Mouse (Mus musculus): ENCODE measurements around the gene Ptgr1. TPM values are rescaled to one million over a fixed set of nuclear protein-coding genes. Genes with fewer than 3 reads are reported as not detected.

Gene Ptgr1
- polyA plus RNA-seq, 1 experiment from 2014 or later, result 17.0 TPM

DNA sequence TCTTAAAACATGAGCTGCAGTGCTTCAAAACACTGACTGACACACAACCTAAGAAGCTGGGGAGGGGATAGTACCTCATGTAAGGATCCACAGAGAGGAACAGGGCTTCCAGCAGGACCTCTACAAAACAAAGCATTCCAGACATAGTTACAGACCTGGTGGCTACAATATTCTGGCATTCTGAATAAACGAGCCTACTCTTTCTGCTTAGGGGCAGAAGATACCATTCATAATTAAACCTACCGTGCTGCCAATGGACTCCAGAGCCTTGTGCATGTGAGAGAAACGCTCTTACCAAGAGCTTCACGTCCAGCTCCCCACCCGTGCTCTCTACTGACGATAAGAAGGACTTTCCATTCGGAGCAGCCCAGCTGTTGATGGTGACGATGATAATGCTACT, 4.1 kb downstream of the Ptgr1 start:
- H3K4me3 ChIP-seq, result no peak overlapping the region
- peaks cover 14% of the 10 kb centered on the region; the same call in 1 of the 2 replicates for H3K4me1 ChIP-seq
- no peaks in the 10 kb centered on the region for H3K9me3 ChIP-seq
- H3K27me3 ChIP-seq (ENCODE audit: insufficient read depth, poor library complexity, severe bottlenecking), result no peaks in the 10 kb centered on the region
- no peak overlapping the region for H3K27ac ChIP-seq
- WGBS, result 80% methylated on average over 8 of the region's 8 CpGs
- no peaks in the 10 kb centered on the region for H3K36me3 ChIP-seq
- DNase-seq (ENCODE audit: low spot score), result no peak

- peak; percentile 59 for DNase-seq (ENCODE audit: low spot score)
- Histone ChIP-seq H3K9me3 (no peaks in the 10 kb centered on the region), H3K27me3 (ENCODE audit: insufficient read depth, poor library complexity, severe bottlenecking) (no peaks in the 10 kb centered on the region), H3K4me3 (no peak overlapping the region), H3K4me1 (peaks cover 5% of the 10 kb centered on the region; the same call in 1 of the 2 replicates), H3K27ac (no peak overlapping the region), H3K36me3 (no peaks in the 10 kb centered on the region)
- WGBS, result 79% methylated on average over 6 of the region's 6 CpGs
Measured at GRCm38 (mm10) chr4:58981421-58981820, 5.5 kb downstream of the Ptgr1 start.

DNA sequence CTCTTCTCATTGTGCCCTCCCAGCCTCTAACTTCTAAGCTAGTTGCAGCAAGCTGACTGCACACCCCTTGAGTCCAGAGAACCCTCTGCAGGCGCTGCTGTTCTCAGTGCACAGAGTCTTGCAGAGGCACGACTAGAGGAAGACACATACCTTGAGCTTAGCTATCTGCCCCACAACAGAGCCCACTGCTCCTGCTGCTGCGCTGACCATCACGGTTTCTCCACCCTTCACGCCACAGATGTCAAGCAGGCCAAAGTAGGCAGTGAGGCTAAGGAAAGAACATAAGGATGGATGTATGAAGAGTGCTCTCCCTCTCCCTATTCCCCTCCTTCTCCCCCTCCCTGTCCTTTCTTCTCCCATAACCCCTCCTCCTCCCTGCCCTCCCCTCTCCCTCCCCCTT, 11.2 kb downstream of the Ptgr1 start:
- Histone ChIP-seq H3K27me3 (ENCODE audit: insufficient read depth, poor library complexity, severe bottlenecking) (no peaks in the 10 kb centered on the region), H3K27ac (no peak overlapping the region), H3K36me3 (peaks cover 9% of the 10 kb centered on the region; the same call in 1 of the 2 replicates), H3K4me1 (no peaks in the 10 kb centered on the region), H3K4me3 (no peak overlapping the region), H3K9me3 (no peaks in the 10 kb centered on the region)
- peak; percentile 62 for DNase-seq (ENCODE audit: low spot score)
- WGBS, result 79% methylated on average over 5 of the region's 5 CpGs

DNA sequence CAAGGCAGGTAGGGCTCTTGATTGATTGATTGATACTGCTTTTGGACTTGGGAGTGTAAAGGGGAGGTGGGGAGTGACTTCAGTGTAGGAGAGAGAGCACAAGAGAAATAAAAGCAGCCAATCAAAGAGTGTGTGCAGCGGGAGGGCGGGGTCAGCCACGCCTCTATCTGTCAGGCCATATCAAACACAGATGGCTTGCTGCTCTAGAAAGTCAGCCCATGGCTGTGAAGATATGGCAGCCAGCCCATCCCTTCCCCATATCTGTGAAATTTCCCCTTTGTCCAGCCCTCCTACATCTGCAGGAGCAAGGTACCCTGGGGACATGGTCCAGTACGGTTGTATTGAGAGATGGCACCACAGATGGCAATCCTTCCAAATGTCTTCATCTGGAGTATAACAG, 16.2 kb downstream of the Ptgr1 start:
- DNase-seq (ENCODE audit: low spot score), result peak; percentile 74
- Histone ChIP-seq H3K27ac (no peak overlapping the region), H3K9me3 (no peaks in the 10 kb centered on the region), H3K4me3 (no peak overlapping the region), H3K27me3 (ENCODE audit: insufficient read depth, poor library complexity, severe bottlenecking) (no peaks in the 10 kb centered on the region), H3K4me1 (no peaks in the 10 kb centered on the region), H3K36me3 (peaks cover 10% of the 10 kb centered on the region; the same call in 1 of the 2 replicates)
- 70% methylated on average over 4 of the region's 4 CpGs for WGBS

DNA sequence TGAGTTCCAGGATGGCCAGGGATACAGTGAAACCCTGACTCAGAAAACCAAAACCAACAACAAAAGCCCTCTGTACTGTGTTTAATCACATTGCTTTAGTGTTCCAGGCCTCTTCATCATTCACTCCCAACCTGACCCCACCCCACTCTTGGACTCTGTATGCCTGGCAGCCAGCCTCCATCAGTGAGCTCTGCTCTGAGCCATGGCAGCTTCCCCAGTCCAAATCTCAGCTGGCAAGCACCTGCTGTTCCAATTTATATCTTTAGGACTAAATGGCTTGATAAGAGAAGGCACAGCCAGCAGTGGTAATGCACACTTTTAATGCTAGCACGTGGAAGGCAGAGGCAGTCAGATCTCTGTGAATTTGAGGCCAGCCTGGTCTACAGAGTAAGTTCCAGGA, 21.8 kb downstream of the Ptgr1 start:
- Histone ChIP-seq H3K4me3 (no peak overlapping the region), H3K4me1 (no peaks in the 10 kb centered on the region), H3K36me3 (no peaks in the 10 kb centered on the region), H3K9me3 (no peaks in the 10 kb centered on the region), H3K27ac (no peak overlapping the region), H3K27me3 (ENCODE audit: insufficient read depth, poor library complexity, severe bottlenecking) (no peaks in the 10 kb centered on the region)
- WGBS, result 83% methylated on average over 1 of the region's 1 CpGs
- DNase-seq (ENCODE audit: low spot score), result no peak

GRCm38 (mm10) chr4:58963271-58963670, 23.6 kb downstream of the Ptgr1 start:
- H3K27me3 ChIP-seq (ENCODE audit: insufficient read depth, poor library complexity, severe bottlenecking), result no peaks in the 10 kb centered on the region
- DNase-seq (ENCODE audit: low spot score), result no peak
- H3K4me3 ChIP-seq, result no peak overlapping the region
- H3K4me1 ChIP-seq, result no peaks in the 10 kb centered on the region
- no peaks in the 10 kb centered on the region for H3K9me3 ChIP-seq
- H3K27ac ChIP-seq, result no peak overlapping the region
- WGBS, result 82% methylated on average over 4 of the region's 4 CpGs
- no peaks in the 10 kb centered on the region for H3K36me3 ChIP-seq

- Histone ChIP-seq H3K9me3 (no peaks in the 10 kb centered on the region), H3K4me1 (no peaks in the 10 kb centered on the region), H3K27me3 (ENCODE audit: insufficient read depth, poor library complexity, severe bottlenecking) (no peaks in the 10 kb centered on the region), H3K36me3 (no peaks in the 10 kb centered on the region), H3K27ac (no peak overlapping the region), H3K4me3 (no peak overlapping the region)
- WGBS, result 87% methylated on average over 15 of the region's 15 CpGs
- no peak for DNase-seq (ENCODE audit: low spot score)
Measured at GRCm38 (mm10) chr4:58961719-58962118, 25.2 kb downstream of the Ptgr1 start.

- no peak overlapping the region for H3K4me3 ChIP-seq
- H3K4me1 ChIP-seq, result no peaks in the 10 kb centered on the region
- WGBS, result 86% methylated on average over 11 of the region's 11 CpGs
- H3K27ac ChIP-seq, result no peak overlapping the region
- no peaks in the 10 kb centered on the region for H3K9me3 ChIP-seq
- no peaks in the 10 kb centered on the region for H3K36me3 ChIP-seq
- DNase-seq (ENCODE audit: low spot score), result peak; percentile 68
- H3K27me3 ChIP-seq (ENCODE audit: insufficient read depth, poor library complexity, severe bottlenecking), result no peaks in the 10 kb centered on the region
Measured at GRCm38 (mm10) chr4:58952630-58953029, 34.3 kb downstream of the Ptgr1 start.

- peak; percentile 56 for DNase-seq (ENCODE audit: low spot score)
- Histone ChIP-seq H3K4me3 (no peak overlapping the region), H3K27me3 (ENCODE audit: insufficient read depth, poor library complexity, severe bottlenecking) (peaks cover 26% of the 10 kb centered on the region), H3K9me3 (no peaks in the 10 kb centered on the region), H3K36me3 (no peaks in the 10 kb centered on the region), H3K27ac (no peak overlapping the region), H3K4me1 (peaks cover 4% of the 10 kb centered on the region; the same call in 1 of the 2 replicates)
- 76% methylated on average over 4 of the region's 4 CpGs for WGBS
Measured at GRCm38 (mm10) chr4:58948391-58948790, 38.5 kb downstream of the Ptgr1 start.

GRCm38 (mm10) chr4:58944695-58945094, 42.2 kb downstream of the Ptgr1 start:
- Histone ChIP-seq H3K4me3 (no peak overlapping the region), H3K27ac (no peak overlapping the region), H3K27me3 (ENCODE audit: insufficient read depth, poor library complexity, severe bottlenecking) (peaks cover 33% of the 10 kb centered on the region), H3K9me3 (no peaks in the 10 kb centered on the region), H3K4me1 (peaks cover 10% of the 10 kb centered on the region; the same call in 1 of the 2 replicates), H3K36me3 (no peaks in the 10 kb centered on the region)
- 65% methylated on average over 5 of the region's 5 CpGs for WGBS
- no peak for DNase-seq (ENCODE audit: low spot score)

- Histone ChIP-seq H3K27ac (no peak overlapping the region), H3K9me3 (no peaks in the 10 kb centered on the region), H3K27me3 (ENCODE audit: insufficient read depth, poor library complexity, severe bottlenecking) (peaks cover 33% of the 10 kb centered on the region), H3K4me1 (peaks cover 10% of the 10 kb centered on the region; the same call in 1 of the 2 replicates), H3K4me3 (peak overlapping the region; percentile 80), H3K36me3 (no peaks in the 10 kb centered on the region)
- no peak for DNase-seq (ENCODE audit: low spot score)
- WGBS, result 24% methylated on average over 6 of the region's 6 CpGs
Measured at GRCm38 (mm10) chr4:58944206-58944553, 42.7 kb downstream of the Ptgr1 start.

- Histone ChIP-seq H3K36me3 (no peaks in the 10 kb centered on the region), H3K9me3 (no peaks in the 10 kb centered on the region), H3K27ac (peak within 1 kb of the TSS; percentile 82), H3K27me3 (ENCODE audit: insufficient read depth, poor library complexity, severe bottlenecking) (peaks cover 33% of the 10 kb centered on the region), H3K4me3 (peak within 1 kb of the TSS; percentile 80), H3K4me1 (peaks cover 10% of the 10 kb centered on the region; the same call in 1 of the 2 replicates)
- 2% methylated on average over 50 of the region's 50 CpGs for WGBS
- peak; percentile 85 for DNase-seq (ENCODE audit: low spot score)
Measured at GRCm38 (mm10) chr4:58943420-58944205, 43.3 kb downstream of the Ptgr1 start, which contains the start of gene Zkscan16. Gene Zkscan16, plus strand, starts transcription at chr4:58943628.

DNA sequence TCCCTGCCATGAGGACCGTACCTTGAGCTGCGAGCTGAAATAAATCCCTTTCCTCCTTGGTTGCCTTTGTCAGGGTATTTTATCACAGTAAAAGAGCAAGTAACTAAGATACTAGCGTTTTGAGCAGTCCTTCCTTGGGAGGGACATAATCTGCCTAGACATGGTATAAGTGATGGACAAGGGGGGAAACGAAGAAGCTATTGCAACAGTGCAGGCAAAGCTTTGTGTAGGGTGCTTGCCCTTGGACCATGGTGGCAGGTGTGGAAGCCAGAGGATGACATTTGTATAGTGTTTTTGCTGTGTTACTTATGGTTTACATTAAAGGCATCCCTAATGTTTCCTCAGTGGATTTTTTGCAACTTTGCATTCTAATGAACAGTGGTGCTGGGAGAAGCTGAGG, 44.0 kb downstream of the Ptgr1 start:
- no peak for DNase-seq (ENCODE audit: low spot score)
- H3K4me1 ChIP-seq, result peaks cover 10% of the 10 kb centered on the region; the same call in 1 of the 2 replicates
- H3K36me3 ChIP-seq, result no peaks in the 10 kb centered on the region
- 73% methylated on average over 4 of the region's 4 CpGs for WGBS
- peaks cover 33% of the 10 kb centered on the region for H3K27me3 ChIP-seq (ENCODE audit: insufficient read depth, poor library complexity, severe bottlenecking)
- H3K9me3 ChIP-seq, result no peaks in the 10 kb centered on the region
- H3K27ac ChIP-seq, result peak overlapping the region; percentile 82; the same call in 1 of the 2 replicates
- peak overlapping the region; percentile 80 for H3K4me3 ChIP-seq

Measured in heart, embryonic 10.5 days (tissue).